ENCODE assay signal across 13 mouse cellular contexts in genomic region chr1:175028267-175028666, GRCm38 (mm10).
DNase-seq lines count a peak whose midpoint lies in the region; ATAC-seq and TF ChIP-seq lines count a peak whose summit lies in the region.
"Had no signal": no experiment of that assay in that cellular context is flagged by ENCODE, and none has a peak within 500 bp of the region (broad histone marks: within the 10 kb centered on the region; RNA-seq: fewer than 3 reads in every experiment).

No protein-coding gene starts in this region.

- WGBS in intestine, embryonic 14.5 days: 16% methylated on average over 4 of the region's 4 CpGs
- 22% methylated on average over 4 of the region's 4 CpGs for WGBS in intestine, postnatal 0 days
- 13% methylated on average over 4 of the region's 4 CpGs for WGBS in embryonic facial prominence, embryonic 10.5 days
- WGBS in hindbrain, embryonic 16.5 days: 5% methylated on average over 4 of the region's 4 CpGs
- 7% methylated on average over 4 of the region's 4 CpGs for WGBS in neural tube, embryonic 12.5 days

- no peaks in the 10 kb centered on the region for H3K27me3 ChIP-seq in intestine, embryonic 14.5 days (replicated peaks; ENCODE audit: control insufficient read depth, insufficient read depth, low read length)
- H3K27me3 ChIP-seq in intestine, postnatal 0 days (replicated peaks; ENCODE audit: control insufficient read depth, insufficient read depth, low read length): no peaks in the 10 kb centered on the region
- no peaks in the 10 kb centered on the region; the same call in 1 of the 2 replicates for H3K27me3 ChIP-seq in embryonic facial prominence, embryonic 10.5 days (replicated peaks; ENCODE audit: low read depth, poor library complexity, severe bottlenecking)
- no peaks in the 10 kb centered on the region for H3K27me3 ChIP-seq in hindbrain, embryonic 16.5 days (replicated peaks; ENCODE audit: control insufficient read depth, insufficient read depth, low read length)
- no peaks in the 10 kb centered on the region for H3K27me3 ChIP-seq in neural tube, embryonic 12.5 days (replicated peaks)

- DNase-seq in intestine, embryonic 14.5 days (ENCODE audit: low spot score): no peak
- DNase-seq in embryonic facial prominence, embryonic 10.5 days (ENCODE audit: low spot score): no peak
- DNase-seq in right cerebral cortex, postnatal 10 days (ENCODE audit: low spot score in 2 of 2): no peak
- no peak for DNase-seq in ovary, postnatal 14 days (ENCODE audit: low spot score)
- no peak for DNase-seq in testis, postnatal 14 days (ENCODE audit: low spot score)
- DNase-seq: heart, adult 11 months; heart, postnatal 14 days; kidney, adult 8-10 months; liver, postnatal 0 days had no signal

- H3K4me2 ChIP-seq in intestine, embryonic 14.5 days (ENCODE audit: low read length): no peak overlapping the region
- no peak overlapping the region for H3K4me2 ChIP-seq in intestine, postnatal 0 days (replicated peaks; ENCODE audit: low read depth)
- peak overlapping the region; percentile 27; the same call in 1 of the 2 replicates for H3K4me2 ChIP-seq in hindbrain, embryonic 16.5 days (ENCODE audit: low read length)
- peak overlapping the region; percentile 46 for H3K4me2 ChIP-seq in neural tube, embryonic 12.5 days (replicated peaks)

- H3K9me3 ChIP-seq in intestine, embryonic 14.5 days (ENCODE audit: control insufficient read depth, low read length): no peaks in the 10 kb centered on the region
- no peaks in the 10 kb centered on the region for H3K9me3 ChIP-seq in intestine, postnatal 0 days (ENCODE audit: control insufficient read depth)
- H3K9me3 ChIP-seq in embryonic facial prominence, embryonic 10.5 days: no peaks in the 10 kb centered on the region
- no peaks in the 10 kb centered on the region for H3K9me3 ChIP-seq in hindbrain, embryonic 16.5 days (ENCODE audit: control insufficient read depth, low read length)
- no peaks in the 10 kb centered on the region for H3K9me3 ChIP-seq in neural tube, embryonic 12.5 days

- no peak for TF ChIP-seq CTCF in intestine, postnatal 0 days (IDR thresholded peaks at IDR 0.05; ENCODE audit: low read depth)

- peak overlapping the region; percentile 62; the same call in 1 of the 2 replicates for H3K27ac ChIP-seq in intestine, embryonic 14.5 days (ENCODE audit: low read depth)
- no peak overlapping the region for H3K27ac ChIP-seq in intestine, postnatal 0 days (ENCODE audit: low read depth, low read length)
- no peak overlapping the region for H3K27ac ChIP-seq in embryonic facial prominence, embryonic 10.5 days (replicated peaks)
- no peak overlapping the region for H3K27ac ChIP-seq in hindbrain, embryonic 16.5 days (ENCODE audit: low read depth, low read length)
- H3K27ac ChIP-seq in neural tube, embryonic 12.5 days: no peak overlapping the region
- H3K27ac ChIP-seq: layer of hippocampus, adult 2 months had no signal

- peak; percentile 50 for ATAC-seq in intestine, embryonic 14.5 days (replicated peaks; ENCODE audit: low FRiP score, low TSS enrichment, low read depth)
- ATAC-seq in intestine, postnatal 0 days: no peak
- ATAC-seq in hindbrain, embryonic 16.5 days: peak; percentile 28
- peak; percentile 41 for ATAC-seq in neural tube, embryonic 12.5 days (ENCODE audit: low FRiP score, low read depth)
- ATAC-seq: liver, postnatal 0 days had no signal

- H3K9ac ChIP-seq in intestine, embryonic 14.5 days (ENCODE audit: low read length): no peak overlapping the region
- H3K9ac ChIP-seq in intestine, postnatal 0 days (ENCODE audit: low read depth, low read length): no peak overlapping the region
- H3K9ac ChIP-seq in hindbrain, embryonic 16.5 days (ENCODE audit: low read depth, low read length): no peak overlapping the region
- H3K9ac ChIP-seq in neural tube, embryonic 12.5 days: no peak overlapping the region
- H3K9ac ChIP-seq: liver, postnatal 0 days had no signal

- peaks cover 15% of the 10 kb centered on the region for H3K4me1 ChIP-seq in intestine, embryonic 14.5 days (replicated peaks; ENCODE audit: control insufficient read depth, insufficient read depth, low read length)
- H3K4me1 ChIP-seq in intestine, postnatal 0 days (replicated peaks; ENCODE audit: control insufficient read depth, insufficient read depth, low read length): no peaks in the 10 kb centered on the region
- peaks cover 23% of the 10 kb centered on the region for H3K4me1 ChIP-seq in embryonic facial prominence, embryonic 10.5 days
- H3K4me1 ChIP-seq in hindbrain, embryonic 16.5 days (ENCODE audit: control insufficient read depth, insufficient read depth, low read depth, low read length): peaks cover 6% of the 10 kb centered on the region
- peaks cover 18% of the 10 kb centered on the region for H3K4me1 ChIP-seq in neural tube, embryonic 12.5 days

- no peaks in the 10 kb centered on the region for H3K36me3 ChIP-seq in intestine, embryonic 14.5 days (ENCODE audit: control insufficient read depth, insufficient read depth, low read length)
- no peaks in the 10 kb centered on the region for H3K36me3 ChIP-seq in intestine, postnatal 0 days (ENCODE audit: control insufficient read depth, insufficient read depth)
- no peaks in the 10 kb centered on the region for H3K36me3 ChIP-seq in embryonic facial prominence, embryonic 10.5 days (replicated peaks)
- no peaks in the 10 kb centered on the region for H3K36me3 ChIP-seq in hindbrain, embryonic 16.5 days (ENCODE audit: control insufficient read depth, insufficient read depth, low read length)
- no peaks in the 10 kb centered on the region for H3K36me3 ChIP-seq in neural tube, embryonic 12.5 days

- no peak overlapping the region for H3K4me3 ChIP-seq in intestine, embryonic 14.5 days (ENCODE audit: low read depth, low read length)
- no peak overlapping the region for H3K4me3 ChIP-seq in intestine, postnatal 0 days (ENCODE audit: low read depth, low read length)
- 0 out of 2 replicates have a peak overlapping the region, but pooled peaks have one; percentile 23 for H3K4me3 ChIP-seq in embryonic facial prominence, embryonic 10.5 days
- H3K4me3 ChIP-seq in hindbrain, embryonic 16.5 days (ENCODE audit: low read length): no peak overlapping the region
- H3K4me3 ChIP-seq in neural tube, embryonic 12.5 days: no peak overlapping the region
- H3K4me3 ChIP-seq: layer of hippocampus, adult 2 months had no signal

Comparison
In these comparisons a context has a peak if more than half of its experiments do, and no peak if none do; other contexts are left out.
1. H3K4me2 ChIP-seq: peak in hindbrain, embryonic 16.5 days (single experiment) and neural tube, embryonic 12.5 days (single experiment); none in intestine, embryonic 14.5 days (single experiment) and intestine, postnatal 0 days (single experiment).